Mouse (Mus musculus) C2C12 (cell line): Measurements from ENCODE around the gene Prpf38b.

Experiments
- CTCF ChIP-seq: IDR thresholded peaks from one replicate; pipeline ENCODE4 v1.5.1; 2011; ENCODE audit not compliant: control insufficient read depth, insufficient read depth, insufficient read length
- MAX ChIP-seq: IDR thresholded peaks from one replicate; pipeline ENCODE4 v1.6.1; 2011; ENCODE audit warnings: mild to moderate bottlenecking, control low read depth
- MYOD1 ChIP-seq: IDR thresholded peaks from one replicate; pipeline ENCODE4 v1.6.1; 2011; ENCODE audit warnings: low read depth; ENCODE audit not compliant: control insufficient read depth, insufficient read length
- MYOG ChIP-seq: IDR thresholded peaks from one replicate; pipeline ENCODE4 v1.6.1; 2011; ENCODE audit not compliant: control insufficient read depth, insufficient read length; ENCODE audit errors: extremely low read depth
- USF1 ChIP-seq: IDR thresholded peaks from one replicate; pipeline ENCODE4 v1.6.1; 2011; ENCODE audit warnings: low read depth, mild to moderate bottlenecking, control low read depth, moderate library complexity

GRCm38 (mm10) chr3:108911081-108911547, 413 bp downstream of the Prpf38b start:
- TF ChIP-seq MYOG (no peak), CTCF (peak; percentile 43), MAX (no peak), MYOD1 (no peak), USF1 (no peak)
